In the genomic region with DNA sequence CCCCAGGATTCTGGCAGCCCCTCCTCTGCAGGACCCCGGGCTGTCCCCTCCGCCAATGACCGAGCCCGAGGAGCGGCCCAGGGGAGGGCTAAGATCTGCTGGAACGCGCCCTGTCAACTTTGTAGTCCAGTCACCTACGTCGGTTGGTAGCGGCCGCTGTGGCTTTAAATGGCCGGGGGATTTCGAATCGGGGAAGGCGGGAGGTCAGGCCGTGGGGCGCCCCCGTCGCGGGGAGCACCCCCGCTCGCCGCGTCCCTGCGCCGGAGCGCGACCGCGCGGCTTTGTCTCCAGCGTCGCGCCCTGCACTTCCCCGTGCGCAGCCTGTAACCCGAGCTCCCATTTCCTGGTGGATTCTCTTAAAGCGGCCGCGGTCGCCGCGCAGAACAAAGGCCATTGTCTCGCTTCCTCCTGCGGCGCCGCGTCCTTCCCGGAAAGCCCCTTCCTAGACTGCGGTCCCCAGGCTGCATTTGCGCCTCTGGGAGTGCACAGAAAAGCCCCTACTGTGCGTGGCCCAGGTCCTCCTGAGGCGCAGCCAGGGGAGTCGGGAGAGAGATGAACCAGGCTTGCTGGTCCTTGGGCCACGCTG, we compare ENCODE assay signal across 8 mouse cellular contexts. TPM values are rescaled to one million over a fixed set of nuclear protein-coding genes. Genes with fewer than 3 reads are reported as not detected.
DNase-seq lines count a peak whose midpoint lies in the region; ATAC-seq and TF ChIP-seq lines count a peak whose summit lies in the region.

No protein-coding gene starts in this region.

- H3K36me3 ChIP-seq in G1E (replicated peaks): peaks cover 25% of the 10 kb centered on the region
- no peaks in the 10 kb centered on the region for H3K36me3 ChIP-seq in forebrain, postnatal 0 days (ENCODE audit: insufficient read depth)
- H3K36me3 ChIP-seq in lung, postnatal 0 days (ENCODE audit: insufficient read depth, low read length): no peaks in the 10 kb centered on the region

- peak overlapping the region; percentile 94 for H3K9ac ChIP-seq in forebrain, postnatal 0 days
- H3K9ac ChIP-seq in lung, postnatal 0 days (replicated peaks; ENCODE audit: low read depth): peak overlapping the region; percentile 96

- peak overlapping the region; percentile 98 for H3K27ac ChIP-seq in forebrain, postnatal 0 days (ENCODE audit: low read depth, low read length)
- peak overlapping the region; percentile 100 for H3K27ac ChIP-seq in lung, postnatal 0 days (ENCODE audit: low read length)

- no peak for TF ChIP-seq CTCF in G1E (IDR thresholded peaks at IDR 0.05; ENCODE audit: low read depth, low read length)
- no peak; the same call in 1 of the 2 replicates for TF ChIP-seq CTCF in forebrain, postnatal 0 days (IDR thresholded peaks at IDR 0.05; ENCODE audit: low read depth)
- TF ChIP-seq CTCF in lung, postnatal 0 days (IDR thresholded peaks at IDR 0.05): no peak

- under 1% methylated on average over 54 of the region's 55 CpGs for WGBS in forebrain, postnatal 0 days
- 1% methylated on average over 46 of the region's 55 CpGs for WGBS in lung, postnatal 0 days

- no peaks in the 10 kb centered on the region for H3K9me3 ChIP-seq in G1E (replicated peaks)
- H3K9me3 ChIP-seq in forebrain, postnatal 0 days (ENCODE audit: low read length): no peaks in the 10 kb centered on the region
- no peaks in the 10 kb centered on the region for H3K9me3 ChIP-seq in lung, postnatal 0 days (ENCODE audit: low read length)

- peak; percentile 82 for ATAC-seq in G1E (ENCODE audit: extremely low read depth, insufficient number of reproducible peaks, low FRiP score, poor library complexity, severe bottlenecking)
- ATAC-seq in forebrain, postnatal 0 days: peak; percentile 91
- peak; percentile 90 for ATAC-seq in lung, postnatal 0 days

- peak overlapping the region; percentile 92 for H3K4me3 ChIP-seq in G1E (ENCODE audit: low read depth, low read length)
- peak overlapping the region; percentile 53 for H3K4me3 ChIP-seq in forebrain, postnatal 0 days (ENCODE audit: low read depth, low read length)
- H3K4me3 ChIP-seq in lung, postnatal 0 days (ENCODE audit: low read depth, low read length): peak overlapping the region; percentile 87

- peak; percentile 76 for DNase-seq in G1E (ENCODE audit: low spot score)
- DNase-seq in cerebellum, adult 11 months: peak; percentile 75
- peak; percentile 88 for DNase-seq in forebrain, postnatal 0 days
- peak; percentile 87 for DNase-seq in heart, postnatal 4 days
- peak; percentile 77 to 86 for DNase-seq in layer of hippocampus, postnatal 10 days (ENCODE audit: low spot score in 2 of 2)
- peak; percentile 93 for DNase-seq in lung, postnatal 0 days (ENCODE audit: low spot score)
- peak; percentile 75 for DNase-seq in ovary, postnatal 14 days (ENCODE audit: low spot score)
- DNase-seq in thymus, postnatal 14 days: peak; percentile 76

- no peaks in the 10 kb centered on the region for H3K27me3 ChIP-seq in G1E (ENCODE audit: insufficient read depth, low read length)
- H3K27me3 ChIP-seq in forebrain, postnatal 0 days (ENCODE audit: insufficient read depth, low read length): no peaks in the 10 kb centered on the region
- no peaks in the 10 kb centered on the region for H3K27me3 ChIP-seq in lung, postnatal 0 days (replicated peaks; ENCODE audit: insufficient read depth, low read length)

- H3K4me1 ChIP-seq in G1E (ENCODE audit: insufficient read depth, low read depth, low read length): peaks cover 25% of the 10 kb centered on the region
- H3K4me1 ChIP-seq in forebrain, postnatal 0 days (ENCODE audit: insufficient read depth): peaks cover 14% of the 10 kb centered on the region; the same call in 1 of the 2 replicates
- peaks cover 27% of the 10 kb centered on the region; the same call in 1 of the 2 replicates for H3K4me1 ChIP-seq in lung, postnatal 0 days (ENCODE audit: insufficient read depth, low read depth, low read length)

- peak overlapping the region; percentile 75 for H3K4me2 ChIP-seq in forebrain, postnatal 0 days (ENCODE audit: low read depth)
- peak overlapping the region; percentile 82 for H3K4me2 ChIP-seq in lung, postnatal 0 days (replicated peaks; ENCODE audit: low read depth, low read length)

- no peak for TF ChIP-seq EP300 in lung, postnatal 0 days (IDR thresholded peaks at IDR 0.05)

RNA-seq across cellular contexts. Expression of a gene that starts 0.5 kb away (rescaled TPM):
- total RNA-seq in G1E (2014; fragmentation: Nextera tagmentation): 28.9 and 32.3 TPM in 2 replicates
- 9.8 and 10.4 TPM in 2 replicates for total RNA-seq in G1E (2017)
- polyA plus RNA-seq in G1E (2012): 58.9 and 70.7 TPM in 2 replicates
- total RNA-seq in forebrain, postnatal 0 days (2014; rRNA removed): 7.1 TPM in 2 replicates
- 3.0 and 3.3 TPM in 2 replicates for polyA plus RNA-seq in forebrain, postnatal 0 days (2015; fragmentation: Nextera tagmentation; extraction: Ambion mirVana)
- total RNA-seq in heart, postnatal 4 days (2021): 10 to 100 TPM; 28.9 to 32.0 TPM
- 10 to 100 TPM; 12.0 to 13.8 TPM for total RNA-seq in layer of hippocampus, postnatal 10 days (2021)
- polyA plus RNA-seq in lung, postnatal 0 days (2015; fragmentation: Nextera tagmentation; extraction: Ambion mirVana): 5.5 and 6.2 TPM in 2 replicates

Comparison
In these comparisons a context has a peak if more than half of its experiments do, and no peak if none do; other contexts are left out.
1. Peak in every context shown above with its lines: DNase-seq, ATAC-seq, H3K4me3 ChIP-seq and H3K27ac ChIP-seq.